Mouse (Mus musculus): ENCODE measurements around the gene Naif1.

Naif1 gene

DNA sequence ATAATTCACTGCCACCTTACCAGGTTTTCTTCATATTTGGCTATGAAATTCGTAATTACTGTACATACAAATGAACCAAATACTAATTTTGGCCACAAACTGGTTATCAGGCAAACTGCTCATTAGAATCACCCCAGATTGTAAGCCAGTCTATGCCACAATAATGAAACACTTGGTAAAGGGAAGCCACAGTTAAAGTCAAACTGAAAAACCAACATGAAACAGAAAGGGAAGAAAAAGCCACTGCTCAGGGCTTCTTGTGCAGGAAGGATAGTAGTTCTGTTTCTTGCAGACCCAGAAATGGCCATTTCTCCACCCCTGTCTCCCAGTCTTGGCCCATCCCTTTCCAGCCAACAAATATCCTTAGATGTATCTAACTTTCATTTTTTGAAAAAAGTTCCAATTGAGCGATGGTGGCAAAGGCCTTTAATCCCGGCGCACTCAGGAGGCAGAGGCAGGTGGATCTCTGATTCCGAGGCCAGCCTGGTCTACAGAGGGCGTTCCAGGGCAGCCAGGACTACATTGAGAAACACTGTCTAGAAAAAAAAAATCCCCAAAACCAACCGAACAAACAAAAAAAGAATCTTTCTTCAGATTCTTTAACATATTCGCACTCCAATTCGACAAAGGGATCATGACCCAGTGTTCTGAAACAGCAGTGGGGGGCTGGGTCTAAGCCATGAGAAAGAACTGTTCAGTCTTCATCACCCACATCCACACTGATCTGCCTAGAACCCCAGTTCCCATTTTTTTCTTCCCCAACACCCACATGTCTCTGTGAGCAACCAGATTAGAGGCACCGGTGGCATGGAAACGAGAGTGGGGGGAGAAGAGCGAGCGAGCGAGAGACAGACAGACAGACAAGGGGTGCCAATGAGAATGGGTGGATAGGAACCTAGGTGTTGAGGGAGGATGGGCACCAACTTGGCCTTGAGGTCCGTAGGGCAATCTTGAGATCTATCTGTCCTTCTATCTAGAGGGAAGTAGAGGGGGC lies at the start of gene Naif1:
Gene Naif1, plus strand, starts transcription at position 697 of the 994 bp plus-strand sequence.
- DNase-seq: peak; percentile 62

DNA sequence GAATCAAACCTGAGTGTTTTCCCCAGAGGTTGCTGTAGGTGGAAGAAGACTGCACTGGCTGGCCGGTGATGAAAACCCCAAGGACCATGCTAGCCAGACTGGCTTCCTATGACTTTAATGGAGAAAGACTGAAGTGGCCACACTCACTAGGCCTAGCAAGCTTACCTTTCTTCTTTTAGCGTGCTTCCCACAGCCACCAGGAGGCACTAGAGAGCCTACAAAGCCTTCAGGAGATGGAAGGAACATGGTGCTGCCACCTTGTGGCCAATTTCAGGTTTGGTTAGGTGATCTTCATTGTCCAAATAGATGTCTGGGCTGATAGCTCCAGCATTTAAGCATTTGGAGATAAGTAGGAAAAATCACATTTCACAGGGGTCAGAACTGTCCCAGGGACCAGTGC lies 45.6 kb upstream of the Naif1 start:
- DNase-seq: peak; percentile 92

DNA sequence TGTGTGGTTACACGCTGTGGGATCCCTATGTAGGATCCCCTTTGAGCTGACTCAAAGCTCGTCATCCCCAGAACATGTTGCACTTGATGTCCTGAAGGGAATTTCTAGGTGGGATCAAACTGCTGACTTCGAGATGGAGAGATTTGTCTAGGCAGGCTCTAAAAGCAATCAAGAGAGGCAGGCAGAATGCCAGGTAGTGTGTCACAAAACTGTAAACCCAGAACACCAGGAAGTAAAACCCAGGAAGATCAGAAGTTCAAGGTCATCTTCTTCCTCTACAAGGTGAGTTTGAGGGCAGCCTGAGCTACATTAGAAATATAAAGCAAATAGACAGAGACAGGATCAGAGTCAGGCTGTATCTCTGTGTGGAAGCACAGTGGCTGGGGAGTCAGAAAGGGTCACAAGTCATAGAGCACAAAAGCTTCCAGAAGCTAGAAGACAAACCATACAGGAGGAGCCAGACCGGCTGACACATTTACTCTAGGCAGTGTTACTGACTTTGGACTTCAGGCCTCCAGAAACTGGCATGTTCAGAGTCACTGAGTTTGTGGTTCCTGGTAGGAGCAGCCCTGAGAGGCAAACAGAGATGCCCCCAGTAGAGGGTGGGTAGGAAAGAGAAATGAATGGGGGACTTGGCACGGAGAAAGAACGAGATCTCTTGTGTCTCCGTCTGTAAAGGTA lies 43.0 kb upstream of the Naif1 start:
- no peak for DNase-seq

DNA sequence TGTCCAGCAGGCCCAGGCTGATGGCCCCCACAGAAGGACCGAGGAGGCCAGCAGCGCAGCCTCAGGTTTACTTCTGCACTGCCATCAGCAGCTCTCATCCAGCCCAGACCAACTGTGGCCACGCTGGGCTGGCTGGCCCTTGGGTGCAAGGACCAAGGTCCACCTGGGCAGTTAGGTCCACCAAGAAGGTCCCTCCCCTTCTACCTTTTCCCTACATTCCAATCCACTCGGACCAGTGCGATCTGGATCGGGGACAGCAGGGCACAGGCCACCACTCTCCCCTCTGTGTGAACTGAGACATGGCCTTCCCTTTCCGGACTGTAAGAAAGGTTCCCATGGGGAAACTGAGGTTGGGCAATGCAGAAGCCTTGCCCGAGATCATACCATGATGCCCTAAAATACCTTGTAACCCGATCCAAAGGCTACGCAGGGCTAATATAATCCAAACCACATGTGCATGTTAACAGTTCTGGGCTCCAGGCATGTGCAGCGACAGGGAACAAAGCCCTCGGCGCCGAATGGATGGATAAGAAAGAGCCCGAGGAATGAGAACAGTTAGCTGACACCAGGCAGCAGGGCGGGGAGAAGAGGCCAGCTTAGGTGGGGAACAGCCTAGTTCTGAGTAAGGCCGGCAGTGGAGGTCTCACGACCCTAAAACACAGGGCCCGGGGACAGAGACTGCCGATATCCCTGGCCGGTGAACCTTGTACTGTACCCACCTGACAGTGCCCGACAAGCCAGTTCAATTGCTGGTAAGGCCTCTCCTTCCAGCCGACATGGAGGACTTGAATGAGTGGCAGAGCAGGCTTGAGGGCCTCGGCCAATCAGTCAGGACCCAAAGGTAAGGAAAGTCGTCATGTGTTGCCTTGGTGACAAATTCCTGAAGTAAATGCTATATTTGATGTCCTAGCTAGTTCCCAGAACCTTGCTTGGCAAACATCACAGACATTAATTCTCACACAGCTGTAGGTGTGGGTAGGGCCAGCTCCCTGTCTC lies 41.5 kb upstream of the Naif1 start:
- no peak for DNase-seq

DNA sequence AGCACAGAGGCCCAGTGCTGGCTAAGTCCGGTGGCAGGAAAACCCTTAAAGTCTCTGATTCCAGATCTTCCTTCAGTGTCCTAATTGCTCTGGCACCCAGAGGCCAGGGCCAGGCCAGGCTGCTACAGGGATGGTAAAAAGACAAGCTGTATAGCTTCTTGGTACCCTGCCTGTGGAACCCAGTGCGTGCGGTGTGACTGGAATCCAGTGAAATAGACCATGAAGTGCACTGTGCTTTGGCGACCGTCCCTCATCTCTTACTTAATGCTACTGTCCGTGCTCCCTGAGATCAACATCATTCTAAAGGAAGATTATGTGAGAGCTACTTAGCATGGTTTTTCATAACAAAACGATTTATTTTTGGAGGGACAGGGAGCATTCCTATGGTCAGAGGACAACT lies 38.9 kb upstream of the Naif1 start:
- no peak for DNase-seq

DNA sequence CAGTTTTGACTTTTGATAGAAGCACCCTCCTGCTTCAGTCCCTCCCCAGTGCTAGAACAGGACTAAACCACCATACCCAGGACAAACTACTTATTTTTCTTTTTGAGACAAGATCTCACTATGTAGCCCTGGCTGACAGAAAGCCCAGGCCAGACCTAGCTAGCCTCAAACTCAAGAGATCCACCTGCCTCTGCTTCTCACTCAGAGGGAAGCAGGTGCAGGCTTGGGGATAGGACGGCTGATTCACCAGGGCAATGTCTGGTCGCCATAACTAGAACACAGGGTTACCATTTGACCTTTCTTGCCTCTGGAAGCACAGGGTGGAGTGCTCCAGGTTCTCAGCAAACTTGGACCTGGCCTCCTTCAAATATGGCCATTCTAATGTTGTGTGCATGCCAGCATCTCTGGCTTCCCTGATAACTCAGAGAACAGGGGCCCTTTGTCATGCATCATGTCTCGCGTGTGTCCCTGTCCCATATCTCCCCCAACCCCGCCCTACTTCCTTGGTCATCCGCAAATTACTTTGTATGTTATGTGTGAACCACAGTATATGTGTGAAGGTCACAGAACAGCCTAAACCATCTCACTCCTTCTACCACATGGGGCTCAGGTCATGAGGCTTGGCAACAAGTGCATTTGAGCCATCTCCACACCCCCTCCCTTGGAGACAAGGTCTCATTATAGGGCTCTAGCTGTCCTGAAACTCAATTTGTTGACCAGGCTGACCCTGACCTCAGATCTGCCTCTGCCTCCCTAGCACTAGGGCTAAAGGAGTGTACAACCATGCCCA lies 37.3 kb upstream of the Naif1 start:
- DNase-seq: no peak

DNA sequence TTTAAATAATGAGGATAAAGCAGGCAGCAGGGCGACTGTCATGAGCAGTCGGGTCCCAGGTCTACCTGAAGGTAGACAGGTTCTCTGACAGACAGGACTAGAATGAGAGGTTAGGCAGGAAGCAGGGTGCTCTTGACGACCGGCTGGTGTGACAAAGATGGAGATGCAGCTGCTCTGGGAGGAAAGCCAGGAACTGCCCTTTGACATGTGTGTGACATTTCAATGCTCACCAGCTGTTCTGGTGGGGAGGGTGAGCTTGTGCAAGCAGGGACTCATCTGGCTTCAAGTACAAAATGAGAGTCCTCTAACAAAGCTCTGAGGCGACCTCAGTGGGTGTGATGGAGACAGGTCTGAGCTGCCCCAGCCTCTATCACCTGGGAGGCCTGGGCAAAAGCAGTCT lies 36.3 kb upstream of the Naif1 start:
- no peak for DNase-seq

DNA sequence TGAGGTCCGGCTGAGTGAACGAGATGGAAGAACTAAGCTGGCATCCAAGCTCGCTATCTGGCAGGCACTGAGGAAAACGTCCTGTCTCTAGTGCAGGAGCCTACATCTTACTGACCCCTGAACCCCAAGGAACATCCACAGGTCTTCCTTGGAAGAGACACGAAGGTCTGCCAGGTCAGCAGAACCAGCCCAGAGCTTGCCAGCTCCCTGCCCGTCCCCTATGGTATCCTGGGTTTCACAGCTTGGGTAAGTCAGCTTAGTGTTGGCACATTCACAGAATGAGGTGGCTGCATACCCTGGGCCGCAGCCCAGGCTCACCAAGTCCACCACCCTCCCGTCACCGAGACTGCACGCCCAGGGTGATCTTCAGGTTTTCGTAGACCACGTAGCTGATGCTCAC lies 34.5 kb upstream of the Naif1 start:
- no peak for DNase-seq

DNA sequence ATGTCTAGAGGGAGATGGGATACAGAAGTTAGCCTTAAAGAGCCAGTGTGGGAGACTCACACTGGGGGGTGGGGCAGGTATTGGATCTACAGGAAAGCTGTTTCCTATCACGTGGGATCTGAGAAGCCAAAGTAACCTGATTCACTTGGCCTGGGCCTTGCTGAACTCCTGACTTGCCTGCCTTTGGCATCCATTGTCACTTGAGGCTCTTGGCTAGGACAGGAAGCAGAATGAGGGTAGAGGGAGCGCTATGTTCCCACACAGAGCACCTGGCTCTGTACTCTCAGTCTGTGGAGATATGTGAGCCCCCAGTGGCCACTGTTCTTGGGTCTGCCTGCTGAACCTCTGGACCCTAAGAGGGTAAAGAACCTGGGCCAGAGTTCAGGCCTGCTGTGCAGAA lies 33.7 kb upstream of the Naif1 start:
- DNase-seq: no peak

DNA sequence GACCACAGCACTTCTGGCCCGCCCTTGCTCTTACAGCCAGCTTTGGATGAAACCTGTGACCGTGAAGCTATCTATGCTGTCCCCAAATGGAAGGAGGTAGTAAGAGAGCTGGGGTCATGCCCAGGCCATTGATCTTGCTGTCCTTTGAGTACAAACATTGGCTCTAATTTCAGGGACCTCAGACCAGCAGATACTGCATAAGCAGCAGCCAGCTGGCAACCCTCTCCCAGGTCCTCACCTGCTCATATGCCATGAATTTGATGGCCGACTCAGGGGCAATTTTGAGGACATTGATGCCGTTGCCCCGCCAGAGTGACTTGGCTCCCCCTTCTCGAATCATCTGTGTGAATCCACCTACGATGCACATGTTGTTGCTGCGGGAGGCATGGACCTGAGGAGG lies 32.8 kb upstream of the Naif1 start:
- DNase-seq: no peak

DNA sequence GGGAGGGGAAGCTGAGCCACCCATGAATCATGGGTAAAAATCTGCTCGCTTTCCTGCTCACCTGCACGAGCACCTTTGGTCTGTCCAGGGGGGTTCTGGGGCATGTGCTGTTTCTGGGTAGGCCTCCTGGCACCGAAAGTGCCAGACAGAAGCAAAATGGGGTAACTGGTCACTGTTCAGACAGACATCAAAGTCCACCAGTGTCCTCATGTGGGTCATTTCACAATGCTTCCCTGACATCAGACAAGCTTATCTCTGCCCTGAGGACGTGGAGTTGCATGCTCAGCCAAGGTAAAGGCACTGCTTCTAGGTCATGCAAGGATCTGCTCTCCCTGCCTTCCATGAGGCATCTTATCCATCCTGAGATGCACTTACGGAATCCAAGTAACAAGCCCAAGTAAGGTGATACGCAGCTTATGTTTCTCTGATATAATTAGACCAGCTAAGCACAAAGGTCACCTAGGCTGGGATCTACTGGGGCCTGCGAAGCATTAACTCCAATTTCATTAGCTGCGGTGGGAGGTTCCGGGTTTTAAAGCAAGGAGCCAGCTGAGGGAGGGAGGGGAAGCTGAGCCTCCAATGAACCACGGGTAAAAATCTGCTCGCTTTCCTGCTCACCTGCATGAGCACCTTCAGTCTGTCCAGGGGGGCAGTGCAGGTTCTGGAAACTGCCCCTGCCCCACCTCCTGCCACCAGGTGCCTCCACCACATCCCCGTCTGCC lies 31.7 kb upstream of the Naif1 start:
- no peak for DNase-seq

DNA sequence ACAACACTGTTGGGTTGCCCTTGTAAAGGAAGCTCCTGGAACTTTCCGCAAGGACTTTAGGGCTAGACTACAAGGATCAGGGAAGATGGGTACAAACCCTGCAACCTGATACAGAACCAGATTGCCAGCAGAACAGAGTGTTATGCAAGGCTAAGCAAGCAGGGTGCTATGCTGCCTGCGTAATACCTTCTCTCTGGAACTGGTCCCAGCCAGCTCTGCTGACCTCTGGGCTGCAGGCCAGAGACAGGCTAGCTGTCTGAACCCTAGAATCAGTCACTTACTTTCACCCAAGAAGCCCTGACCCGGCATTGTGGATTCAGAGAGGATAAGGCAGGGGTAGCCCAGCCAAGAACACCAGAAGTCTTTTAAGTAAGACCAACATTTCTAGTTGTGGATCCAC lies 30.9 kb upstream of the Naif1 start:
- DNase-seq: no peak

DNA sequence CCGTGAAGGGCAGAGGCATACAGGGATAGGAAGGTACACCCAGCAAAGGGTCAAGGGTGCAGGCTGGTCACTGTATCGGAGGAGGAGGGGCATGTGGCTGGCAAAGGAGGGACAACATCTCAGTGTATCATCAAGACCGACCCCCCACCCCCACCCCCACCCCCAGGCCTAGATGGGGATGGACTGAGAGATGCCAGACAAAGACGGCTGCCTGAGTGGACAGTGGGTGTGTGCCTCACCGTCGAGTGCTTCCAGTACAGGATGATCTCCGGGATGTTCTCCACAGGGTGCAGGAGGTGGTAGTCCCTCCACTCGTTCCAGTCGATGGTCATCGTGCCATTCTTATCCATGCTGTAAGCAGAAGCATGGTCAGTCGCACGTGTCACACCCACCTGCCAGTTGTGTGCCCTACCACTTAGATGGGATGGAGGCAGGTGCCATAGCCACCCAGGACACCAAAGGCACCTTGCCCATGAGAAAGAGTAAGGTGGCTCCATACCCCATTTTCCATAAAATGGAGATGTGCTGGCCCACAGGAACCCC lies 30.1 kb upstream of the Naif1 start:
- DNase-seq: no peak

DNA sequence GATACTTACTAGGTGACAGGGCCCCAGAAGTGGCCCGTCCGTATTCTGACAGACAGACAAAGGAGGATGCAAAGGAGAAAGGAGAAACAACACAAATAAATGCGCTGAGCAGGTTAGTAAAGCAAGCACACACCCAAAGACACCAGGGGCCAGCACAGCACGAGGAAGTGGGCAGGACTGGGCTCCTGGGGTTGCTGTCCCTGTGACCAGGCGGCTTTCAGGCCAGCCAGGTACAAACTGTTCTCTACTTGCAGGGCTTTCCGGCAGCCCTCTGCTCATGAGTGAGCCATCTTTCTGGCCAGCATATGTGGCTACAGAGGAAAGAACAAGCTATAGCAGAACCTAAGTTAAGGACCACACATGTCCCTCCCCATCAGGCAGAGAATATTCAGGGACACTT lies 29.6 kb upstream of the Naif1 start:
- no peak for DNase-seq

DNA sequence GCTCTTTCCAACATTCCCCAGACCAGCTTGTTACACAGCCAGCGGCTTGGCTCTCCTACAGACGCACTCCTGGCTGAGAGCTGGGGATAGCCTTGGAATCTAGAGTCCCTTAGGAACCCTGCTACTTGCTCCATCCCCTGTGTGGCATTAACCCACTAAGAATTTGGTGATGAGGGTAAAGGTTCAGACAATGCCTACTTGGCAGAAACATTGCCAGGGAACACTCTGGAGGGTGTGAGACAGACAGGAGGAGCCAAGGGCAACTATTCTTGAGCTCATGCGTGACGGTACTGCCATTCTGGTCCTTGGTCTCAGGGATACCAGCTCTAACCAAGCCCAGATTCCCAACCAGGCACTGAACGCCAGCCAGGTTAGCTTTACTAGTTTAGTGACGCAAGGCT lies 28.4 kb upstream of the Naif1 start:
- no peak for DNase-seq

DNA sequence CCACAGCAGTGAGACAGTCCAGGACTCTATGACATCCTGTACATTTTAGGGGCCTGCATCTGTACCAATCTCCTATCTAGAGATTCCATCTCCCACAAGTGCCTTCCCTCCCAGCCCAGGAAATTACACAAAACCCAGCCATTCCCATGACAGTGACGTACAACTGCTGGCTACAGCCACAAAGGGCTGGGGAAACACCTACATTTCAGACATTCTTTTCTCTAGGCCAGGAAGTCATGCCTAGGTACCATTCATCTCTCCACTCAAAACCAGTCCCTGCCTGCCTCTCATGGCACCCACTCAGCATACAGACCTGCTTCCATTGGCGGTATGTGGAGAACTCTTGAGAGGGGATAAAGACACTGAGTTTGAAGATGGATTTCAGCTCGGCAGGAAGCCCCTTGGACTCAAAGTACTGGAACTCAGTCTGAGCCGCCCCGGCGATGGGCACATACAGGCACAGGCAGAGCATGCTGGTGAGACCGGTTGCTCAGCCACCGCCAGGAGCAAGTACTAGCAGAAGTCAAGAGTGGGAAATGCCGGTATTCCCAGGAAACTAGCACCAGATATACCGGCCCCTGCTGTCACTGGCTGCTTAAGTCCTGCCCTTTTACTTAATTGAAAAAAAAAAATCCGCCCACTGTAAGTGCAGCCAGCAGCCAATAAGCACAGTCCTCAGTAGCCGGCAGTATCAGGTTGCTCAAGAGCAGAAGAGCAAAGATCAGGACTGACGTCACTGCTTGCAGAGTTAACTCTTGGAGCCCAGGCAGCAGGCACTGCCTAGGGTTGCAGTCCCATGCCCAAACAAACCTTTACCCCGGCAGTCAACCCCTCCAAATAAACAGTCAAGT lies 26.6 kb upstream of the Naif1 start:
- DNase-seq: peak; percentile 51

DNA sequence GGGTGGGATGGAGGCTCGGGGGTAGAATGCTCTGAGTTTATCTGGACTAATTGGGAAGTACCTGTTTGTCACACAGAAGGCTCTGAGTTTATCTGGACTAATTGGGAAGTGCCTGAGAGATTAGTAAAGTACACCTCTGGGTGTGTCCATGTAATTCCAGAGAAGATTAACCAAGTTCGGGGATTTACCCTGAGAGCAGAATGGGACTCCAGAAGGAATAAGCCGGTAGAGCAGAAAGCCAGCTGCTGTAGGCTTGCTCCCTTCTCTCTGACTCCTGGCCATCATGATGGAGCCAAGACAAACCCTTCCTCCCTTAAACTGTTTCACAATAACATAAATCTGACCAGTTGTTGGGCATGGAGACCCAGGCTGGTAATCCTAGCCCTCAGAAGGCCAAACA lies 25.5 kb upstream of the Naif1 start:
- DNase-seq: no peak

DNA sequence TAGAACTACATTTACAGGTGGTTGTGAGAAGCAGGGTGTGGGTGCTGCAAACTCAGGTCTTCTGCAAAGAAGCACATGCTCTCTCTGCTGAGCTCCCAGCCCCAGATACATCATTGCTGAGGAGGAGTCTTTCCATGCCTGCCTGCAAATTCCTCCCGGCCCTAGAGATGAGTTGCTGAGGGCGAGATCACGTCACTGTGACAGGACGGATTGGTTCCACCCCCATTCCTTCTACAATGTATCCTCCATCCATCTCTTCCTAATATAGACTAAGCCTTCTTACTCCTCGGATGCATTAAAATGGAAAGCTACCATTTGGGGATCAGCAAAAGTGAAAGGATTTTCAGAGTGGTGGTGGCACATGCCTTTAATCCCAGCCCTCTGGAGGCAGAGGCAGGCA lies 24.7 kb upstream of the Naif1 start:
- DNase-seq: peak; percentile 71

DNA sequence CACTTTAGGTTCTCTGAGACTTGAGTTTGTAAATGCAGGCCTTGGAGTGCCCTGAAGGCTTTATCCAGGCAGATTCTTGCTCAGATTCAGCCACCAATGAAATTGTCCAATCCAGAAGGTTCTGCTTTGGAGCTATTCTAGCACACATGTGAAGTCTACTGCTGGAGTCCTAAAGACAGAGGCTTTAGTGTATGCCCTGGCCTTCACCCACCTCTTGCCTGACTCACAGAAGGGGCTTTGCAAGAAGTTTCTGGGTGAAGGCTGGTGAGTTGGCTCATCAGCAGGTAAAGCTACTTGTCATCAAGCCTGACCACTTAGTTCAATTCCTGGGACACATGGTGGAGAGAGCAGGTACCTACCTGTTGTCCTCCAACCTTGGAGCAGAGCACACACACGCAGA lies 24.1 kb upstream of the Naif1 start:
- DNase-seq: no peak

DNA sequence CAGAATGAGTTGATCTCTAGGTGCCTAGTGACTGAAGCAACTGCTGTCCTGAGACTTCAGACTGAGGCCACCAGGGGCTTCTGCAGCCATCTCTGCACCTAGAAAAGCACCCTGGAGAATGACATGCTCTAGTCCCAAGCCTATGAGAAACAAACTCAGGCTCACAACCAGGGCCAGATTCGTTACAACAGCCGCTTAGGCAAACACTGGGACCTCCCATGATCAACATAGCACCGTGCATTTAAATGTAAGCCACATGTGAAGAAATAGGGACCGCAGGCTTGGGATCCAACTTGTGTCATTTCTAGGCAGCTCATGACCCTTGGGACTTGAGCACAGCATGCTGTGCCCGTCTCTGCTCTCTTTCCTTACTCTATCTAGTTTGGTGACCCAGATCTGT lies 22.5 kb upstream of the Naif1 start:
- no peak for DNase-seq

Measured in right cerebral cortex, adult 18-20 months (tissue).